Mouse (Mus musculus): Measurements from ENCODE around the gene 2810004N23Rik.

Gene 2810004N23Rik

GRCm38 (mm10) chr8:124819612-124820115 is 43.3 kb downstream of the 2810004N23Rik start:
- no peak for DNase-seq

GRCm38 (mm10) chr8:124817361-124817760 is 45.6 kb downstream of the 2810004N23Rik start:
- no peak for DNase-seq

- no peak for DNase-seq
These were observed 46.1 kb downstream of the 2810004N23Rik start for GRCm38 (mm10) chr8:124816866-124817265.

DNA sequence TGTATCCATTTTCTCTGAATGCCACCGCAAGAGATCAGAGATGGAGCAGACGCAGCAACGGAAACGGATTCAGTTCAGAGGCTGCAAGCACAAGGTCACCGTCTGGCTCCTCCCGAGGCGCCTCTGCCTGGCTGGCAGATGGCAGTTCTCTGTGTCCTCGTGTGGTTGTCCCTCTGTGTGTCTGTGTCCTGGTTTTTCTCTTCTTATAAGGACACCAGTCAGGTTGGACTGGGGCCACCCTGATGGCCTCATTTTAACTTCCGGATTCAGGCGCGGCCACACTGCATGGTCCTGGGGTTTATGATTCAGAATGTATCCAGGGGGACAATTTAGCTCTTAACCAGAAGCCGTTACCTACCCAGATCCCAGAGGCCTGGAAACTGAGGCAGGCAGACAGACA is 47.0 kb downstream of the 2810004N23Rik start:
- peak; percentile 44 to 50 for DNase-seq

- DNase-seq: no peak
These were observed 49.6 kb downstream of the 2810004N23Rik start for GRCm38 (mm10) chr8:124813326-124813725.

DNA sequence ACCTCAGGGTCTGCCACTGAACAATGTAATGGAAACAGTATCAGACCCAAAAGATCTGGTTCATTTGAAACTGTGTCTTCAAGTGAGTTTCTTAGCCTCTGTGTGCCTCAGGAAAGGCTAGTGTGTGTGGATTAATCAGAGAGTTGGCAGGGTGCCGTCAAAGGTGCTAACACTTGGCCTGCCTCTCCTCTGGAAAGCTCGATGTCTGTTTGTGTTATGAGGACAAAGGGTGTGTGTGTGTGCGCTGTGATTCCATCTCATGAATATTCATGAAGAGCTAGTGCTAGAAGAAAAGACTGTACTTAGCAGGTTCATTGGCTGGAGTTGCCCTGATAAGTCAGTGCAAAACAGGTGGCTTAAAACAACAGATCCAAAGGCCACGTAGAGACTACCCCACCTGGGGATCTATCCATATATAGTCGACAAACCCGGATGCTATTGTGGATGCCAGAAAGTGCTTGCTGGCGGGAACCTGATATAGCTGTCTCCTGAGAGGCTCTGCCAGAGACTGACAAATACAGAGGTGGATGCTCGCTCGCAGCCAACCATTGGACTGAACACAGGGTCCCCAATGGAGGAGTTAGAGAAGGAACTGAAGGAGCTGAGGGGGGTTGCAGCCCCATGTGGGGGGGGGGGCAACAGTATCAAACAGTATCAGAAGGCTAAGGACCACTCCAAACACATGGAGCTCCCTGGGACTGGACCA is 52.1 kb downstream of the 2810004N23Rik start:
- peak; percentile 40 to 58 for DNase-seq

DNA sequence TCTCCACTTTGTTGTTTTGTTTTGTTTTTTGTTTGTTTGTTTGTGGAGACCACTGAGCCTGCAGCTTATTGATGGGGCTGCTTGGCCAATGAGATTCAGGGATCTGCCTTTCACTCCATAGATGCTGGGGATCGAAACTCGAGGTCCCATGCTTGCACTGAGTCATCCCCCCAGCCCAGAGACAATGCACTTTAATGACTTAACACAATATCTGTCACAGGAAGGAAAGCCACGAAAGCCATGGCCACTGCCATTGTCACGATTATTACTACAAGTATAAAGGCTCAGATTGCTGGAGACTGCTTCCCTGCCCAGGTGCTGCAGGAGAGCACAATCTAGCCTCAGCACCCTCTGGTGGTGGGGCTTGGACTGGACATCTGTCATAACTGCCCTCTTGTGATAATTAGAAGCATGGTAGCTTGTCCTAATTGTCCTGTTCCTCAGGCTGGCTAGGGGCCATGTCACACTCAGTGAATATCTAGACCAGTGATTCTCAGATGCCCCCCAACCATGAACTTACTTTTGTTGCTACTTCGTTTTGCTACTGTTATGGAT is 52.8 kb downstream of the 2810004N23Rik start:
- DNase-seq: peak in 1 of 2 experiments; percentile 35

DNA sequence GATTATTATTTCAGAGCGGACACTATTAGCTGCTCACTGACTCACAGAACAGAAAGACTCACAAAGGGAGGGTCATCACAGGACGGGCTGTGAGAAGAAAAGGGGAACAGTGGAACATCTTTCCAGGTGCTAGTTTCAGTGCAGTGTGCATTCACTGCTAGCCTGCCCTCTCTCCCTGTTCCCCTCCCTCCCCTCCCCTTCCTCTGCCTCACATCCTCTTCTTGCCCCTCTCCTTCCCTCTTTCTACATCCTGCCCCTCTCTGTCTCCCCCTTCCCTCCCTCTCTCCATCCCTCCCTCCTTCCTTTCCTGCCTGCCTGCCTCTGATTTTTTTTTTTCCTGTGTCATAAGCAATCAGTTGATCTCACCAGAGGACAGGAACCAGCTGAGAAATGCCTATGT is 53.5 kb downstream of the 2810004N23Rik start:
- DNase-seq: no peak

GRCm38 (mm10) chr8:124805990-124806389 is 56.9 kb downstream of the 2810004N23Rik start:
- no peak for DNase-seq

- DNase-seq: no peak
These were observed 58.9 kb downstream of the 2810004N23Rik start for GRCm38 (mm10) chr8:124803824-124804702.

GRCm38 (mm10) chr8:124800542-124800941 is 62.4 kb downstream of the 2810004N23Rik start:
- DNase-seq: no peak

GRCm38 (mm10) chr8:124795781-124796488 is 67.0 kb downstream of the 2810004N23Rik start:
- DNase-seq: no peak

GRCm38 (mm10) chr8:124794486-124794780 is 68.5 kb downstream of the 2810004N23Rik start:
- peak; percentile 90 for DNase-seq

- DNase-seq: peak; percentile 57 to 65
These were observed 69.0 kb downstream of the 2810004N23Rik start for GRCm38 (mm10) chr8:124793661-124794485.

DNA sequence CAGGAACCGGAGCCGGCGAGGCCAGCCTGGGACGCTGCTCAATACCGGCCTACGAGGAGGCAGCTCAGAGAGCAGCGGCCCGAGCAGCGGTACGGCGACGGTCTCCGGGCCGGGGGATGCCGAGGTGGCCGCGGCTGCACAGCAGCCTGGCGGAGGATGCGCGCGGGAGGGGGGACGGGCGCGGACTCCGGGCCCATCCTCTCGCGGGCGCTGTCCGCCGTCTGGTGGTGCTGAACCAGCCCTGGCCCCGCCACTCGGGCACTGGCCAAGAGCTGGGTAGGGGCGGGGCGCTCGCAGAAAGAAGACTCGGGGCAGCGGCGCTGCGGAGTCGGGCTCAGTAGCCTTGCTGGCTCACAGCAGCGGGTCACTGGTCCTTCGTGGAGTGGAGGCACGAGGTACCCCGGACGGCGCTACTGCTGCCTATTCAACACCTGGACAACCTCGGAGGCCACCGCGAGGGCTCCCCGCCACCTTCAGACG is 69.7 kb downstream of the 2810004N23Rik start:
- peak; percentile 74 to 78 for DNase-seq

DNA sequence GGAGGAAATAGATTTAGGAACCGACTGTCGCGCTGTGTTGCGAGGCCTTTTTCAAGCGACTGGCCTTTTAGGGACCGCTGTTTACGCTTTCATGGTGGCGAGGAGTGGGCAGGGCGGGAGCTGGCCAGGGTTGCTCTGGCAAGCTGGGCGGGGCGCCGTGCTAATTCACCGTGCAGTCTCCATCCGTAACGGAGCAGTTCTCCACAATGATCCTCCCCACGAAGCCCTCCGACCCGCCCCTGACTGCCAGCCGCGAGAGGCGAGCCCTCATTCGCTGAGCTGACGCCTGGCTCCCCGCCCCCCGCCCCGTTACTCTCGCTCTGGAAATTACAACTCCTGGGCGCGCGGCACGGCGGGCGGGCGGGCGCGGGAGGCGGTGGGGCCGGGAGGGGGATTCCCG is 70.2 kb downstream of the 2810004N23Rik start, which contains the start of gene Trim67:
Gene Trim67 (plus strand): TSS at position 385 of the 400 bp plus-strand sequence.
- peak; percentile 82 to 83 for DNase-seq

DNA sequence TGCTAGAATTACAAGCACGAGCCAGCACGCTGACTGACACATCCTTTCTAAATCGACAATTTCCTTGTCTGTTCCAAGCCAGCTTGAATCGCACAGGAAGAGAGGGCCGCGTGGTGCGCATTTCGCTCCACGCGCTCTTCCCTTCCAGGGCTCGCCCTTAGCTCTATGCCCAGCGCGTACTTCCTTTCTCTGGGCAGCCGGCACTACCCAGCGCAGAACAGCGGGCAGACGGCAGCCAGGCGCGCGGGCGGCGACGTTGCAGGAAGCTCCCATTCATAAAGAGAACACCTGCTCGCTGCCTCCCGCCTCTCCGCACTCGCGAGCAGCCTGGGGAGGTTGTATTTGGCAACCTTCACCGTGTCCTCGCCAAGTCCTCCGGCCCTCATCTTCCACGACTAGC is 70.7 kb downstream of the 2810004N23Rik start:
- peak; percentile 68 to 70 for DNase-seq

DNA sequence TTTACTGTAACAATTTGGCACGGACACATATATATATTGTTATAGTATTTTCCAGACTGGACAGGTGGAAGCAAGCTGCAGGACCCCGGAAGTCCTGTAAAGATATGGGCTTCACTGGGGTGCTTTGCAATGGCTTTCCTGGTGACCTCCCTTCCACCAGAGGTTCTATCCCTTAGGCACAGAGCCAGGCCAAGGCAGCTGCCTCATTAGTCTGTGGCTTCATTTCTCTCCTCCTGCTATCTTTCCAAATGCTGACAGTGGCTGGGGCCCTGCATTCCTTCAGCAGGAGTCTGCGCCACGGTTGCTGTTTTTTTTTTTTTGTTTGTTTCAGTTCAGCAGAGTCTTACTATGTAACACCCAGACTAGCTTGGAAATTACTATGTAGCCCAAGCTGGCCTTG is 71.2 kb downstream of the 2810004N23Rik start:
- DNase-seq: no peak

DNA sequence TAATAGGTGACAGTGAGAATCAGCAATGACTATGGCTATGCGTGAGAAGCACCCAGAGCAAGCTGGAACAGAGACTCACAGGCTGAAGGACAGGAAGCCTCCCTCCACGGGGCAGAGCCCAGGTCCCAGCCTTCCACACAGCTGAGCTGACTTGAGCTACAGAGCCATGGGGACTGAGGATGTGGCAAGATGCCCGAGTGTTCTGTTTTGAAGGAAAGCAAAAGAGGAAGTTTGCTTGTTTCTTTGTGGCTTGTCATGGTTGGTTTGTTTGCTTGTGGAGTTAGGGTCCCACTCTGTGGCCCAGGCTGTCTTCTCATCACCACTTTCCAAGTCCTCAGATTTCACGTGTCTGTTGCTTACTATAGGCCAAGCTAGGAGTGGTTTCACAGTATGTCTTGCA is 72.2 kb downstream of the 2810004N23Rik start:
- DNase-seq: no peak
